Mouse (Mus musculus): ENCODE results near the gene Nodal.

DNA sequence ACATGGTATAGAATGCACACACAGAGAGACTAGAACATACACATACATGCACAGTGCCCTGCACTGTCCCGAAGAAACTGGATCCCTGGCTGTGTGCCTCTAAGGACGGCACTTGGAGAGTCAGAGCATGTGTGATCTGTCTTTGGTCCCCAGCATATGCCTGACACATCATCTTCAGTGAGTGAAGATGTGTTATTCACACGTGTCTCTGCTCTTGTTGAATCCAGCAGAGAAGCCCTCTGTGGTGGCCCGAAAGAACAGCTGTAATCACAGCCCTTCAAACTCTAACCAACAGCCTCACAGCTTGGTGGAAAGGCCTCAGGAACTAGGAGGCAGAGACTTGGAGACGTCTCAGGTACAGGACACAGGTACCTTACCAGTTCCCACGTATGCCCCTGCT lies 32.6 kb upstream of the Nodal start:
- TF ChIP-seq POLR2A (IDR thresholded peaks at IDR 0.05; ENCODE audit: control insufficient read depth, extremely low read depth, insufficient read depth, low read length, poor library complexity) = no peak
- no peak for TF ChIP-seq CTCF (IDR thresholded peaks at IDR 0.05; ENCODE audit: borderline replicate concordance, control insufficient read depth, extremely low read depth, insufficient read depth, low read length, poor library complexity)

All from thymus, adult 2 months (tissue).